In genomic region chr6:3677806-3678205, GRCm38 (mm10) we compare ENCODE assay signal across 31 mouse cellular contexts.
DNase-seq lines count a peak whose midpoint lies in the region; ATAC-seq lines count a peak whose summit lies in the region.
"Had no signal": no experiment of that assay in that cellular context is flagged by ENCODE, and none has a peak within 500 bp of the region (broad histone marks: within the 10 kb centered on the region; RNA-seq: fewer than 3 reads in every experiment).

No protein-coding gene starts in this region.

- no peak for DNase-seq in hindbrain, embryonic 10.5 days (ENCODE audit: low spot score)
- DNase-seq in ES-CJ7 (ENCODE audit: low read depth, low spot score) (peak; percentile 93), R1 (ENCODE audit: low read depth, low spot score) (peak; percentile 94)
- no peak for DNase-seq in left cerebral cortex, adult 8-10 months (ENCODE audit: low spot score in 2 of 2)
- no peak for DNase-seq in kidney, adult 18-20 months
- DNase-seq: adrenal gland, postnatal 25 days; B cell, adult 2 months; cerebellum, adult 8-10 months; cerebellum, postnatal 25 days; gastrocnemius, postnatal 25 days; kidney, adult 8-10 months; lung, embryonic 14.5 days; lung, postnatal 14 days; retina, postnatal 1 day; right cerebral cortex, postnatal 14 days; thymus, postnatal 14 days had no signal

- H3K4me2 ChIP-seq in hindbrain, embryonic 16.5 days (ENCODE audit: low read length), result no peak overlapping the region
- H3K4me2 ChIP-seq in midbrain, embryonic 12.5 days (replicated peaks), result no peak overlapping the region
- H3K4me2 ChIP-seq in midbrain, embryonic 15.5 days, result no peak overlapping the region
- H3K4me2 ChIP-seq: forebrain, embryonic 15.5 days; heart, embryonic 15.5 days; intestine, embryonic 15.5 days; limb, embryonic 12.5 days; liver, embryonic 15.5 days; lung, embryonic 14.5 days; neural tube, embryonic 13.5 days had no signal

- H3K4me1 ChIP-seq in hindbrain, embryonic 10.5 days (replicated peaks), result peaks cover 10% of the 10 kb centered on the region; the same call in 1 of the 2 replicates
- no peaks in the 10 kb centered on the region for H3K4me1 ChIP-seq in hindbrain, embryonic 16.5 days (ENCODE audit: control insufficient read depth, insufficient read depth, low read depth, low read length)
- 0 out of 2 replicates have a peak, but pooled peaks cover 4% of the 10 kb centered on the region for H3K4me1 ChIP-seq in midbrain, embryonic 12.5 days
- no peaks in the 10 kb centered on the region for H3K4me1 ChIP-seq in midbrain, embryonic 15.5 days
- H3K4me1 ChIP-seq: forebrain, embryonic 15.5 days; heart, embryonic 10.5 days; heart, embryonic 15.5 days; intestine, embryonic 15.5 days; limb, embryonic 12.5 days; liver, embryonic 15.5 days; neural tube, embryonic 13.5 days had no signal

- no peak overlapping the region for H3K4me3 ChIP-seq in hindbrain, embryonic 10.5 days
- H3K4me3 ChIP-seq in hindbrain, embryonic 16.5 days (ENCODE audit: low read length), result no peak overlapping the region
- no peak overlapping the region for H3K4me3 ChIP-seq in midbrain, embryonic 12.5 days
- H3K4me3 ChIP-seq in midbrain, embryonic 15.5 days, result no peak overlapping the region
- H3K4me3 ChIP-seq: erythroblast, embryonic 14.5 days; forebrain, embryonic 15.5 days; heart, embryonic 10.5 days; heart, embryonic 15.5 days; intestine, embryonic 15.5 days; limb, embryonic 12.5 days; liver, embryonic 15.5 days; myocyte; neural tube, embryonic 13.5 days had no signal

- no peak for ATAC-seq in hindbrain, embryonic 16.5 days
- ATAC-seq in midbrain, embryonic 12.5 days (ENCODE audit: low FRiP score, low read depth), result peak; percentile 76; the same call in 1 of the 2 replicates
- no peak for ATAC-seq in midbrain, embryonic 15.5 days (replicated peaks)
- ATAC-seq: forebrain, embryonic 15.5 days; hindbrain, postnatal 0 days; intestine, embryonic 15.5 days; Patski had no signal

- 50% methylated on average over 2 of the region's 2 CpGs for WGBS in hindbrain, embryonic 10.5 days
- WGBS in hindbrain, embryonic 16.5 days, result 18% methylated on average over 2 of the region's 2 CpGs
- 15% methylated on average over 2 of the region's 2 CpGs for WGBS in midbrain, embryonic 12.5 days
- 16% methylated on average over 2 of the region's 2 CpGs for WGBS in midbrain, embryonic 15.5 days

- H3K36me3 ChIP-seq in hindbrain, embryonic 10.5 days, result no peaks in the 10 kb centered on the region
- H3K36me3 ChIP-seq in hindbrain, embryonic 16.5 days (ENCODE audit: control insufficient read depth, insufficient read depth, low read length), result no peaks in the 10 kb centered on the region
- H3K36me3 ChIP-seq in midbrain, embryonic 12.5 days, result no peaks in the 10 kb centered on the region
- no peaks in the 10 kb centered on the region for H3K36me3 ChIP-seq in midbrain, embryonic 15.5 days (replicated peaks)
- H3K36me3 ChIP-seq: forebrain, embryonic 15.5 days; heart, embryonic 10.5 days; heart, embryonic 15.5 days; intestine, embryonic 15.5 days; limb, embryonic 12.5 days; liver, embryonic 15.5 days; neural tube, embryonic 13.5 days had no signal

- no peaks in the 10 kb centered on the region for H3K27me3 ChIP-seq in hindbrain, embryonic 10.5 days (ENCODE audit: insufficient read depth, poor library complexity, severe bottlenecking)
- H3K27me3 ChIP-seq in hindbrain, embryonic 16.5 days (replicated peaks; ENCODE audit: control insufficient read depth, insufficient read depth, low read length), result no peaks in the 10 kb centered on the region
- H3K27me3 ChIP-seq in midbrain, embryonic 12.5 days, result no peaks in the 10 kb centered on the region
- H3K27me3 ChIP-seq in midbrain, embryonic 15.5 days (replicated peaks), result no peaks in the 10 kb centered on the region
- H3K27me3 ChIP-seq: forebrain, embryonic 15.5 days; heart, embryonic 15.5 days; intestine, embryonic 15.5 days; limb, embryonic 12.5 days; liver, embryonic 15.5 days; neural tube, embryonic 13.5 days had no signal

- no peaks in the 10 kb centered on the region for H3K9me3 ChIP-seq in hindbrain, embryonic 10.5 days
- no peaks in the 10 kb centered on the region for H3K9me3 ChIP-seq in hindbrain, embryonic 16.5 days (ENCODE audit: control insufficient read depth, low read length)
- H3K9me3 ChIP-seq in midbrain, embryonic 12.5 days, result no peaks in the 10 kb centered on the region
- no peaks in the 10 kb centered on the region for H3K9me3 ChIP-seq in midbrain, embryonic 15.5 days
- H3K9me3 ChIP-seq: forebrain, embryonic 15.5 days; heart, embryonic 10.5 days; heart, embryonic 15.5 days; intestine, embryonic 15.5 days; limb, embryonic 12.5 days; liver, embryonic 15.5 days; neural tube, embryonic 13.5 days had no signal

- H3K9ac ChIP-seq in hindbrain, embryonic 16.5 days (ENCODE audit: low read depth, low read length), result no peak overlapping the region
- no peak overlapping the region for H3K9ac ChIP-seq in midbrain, embryonic 12.5 days (replicated peaks)
- H3K9ac ChIP-seq in midbrain, embryonic 15.5 days, result no peak overlapping the region
- H3K9ac ChIP-seq: forebrain, embryonic 15.5 days; heart, embryonic 15.5 days; intestine, embryonic 15.5 days; limb, embryonic 12.5 days; liver, embryonic 15.5 days; lung, embryonic 14.5 days; neural tube, embryonic 13.5 days had no signal

- peak overlapping the region; percentile 53 for H3K27ac ChIP-seq in hindbrain, embryonic 10.5 days
- H3K27ac ChIP-seq in hindbrain, embryonic 16.5 days (ENCODE audit: low read depth, low read length), result no peak overlapping the region
- peak overlapping the region; percentile 56 for H3K27ac ChIP-seq in midbrain, embryonic 12.5 days (replicated peaks)
- no peak overlapping the region for H3K27ac ChIP-seq in midbrain, embryonic 15.5 days
- H3K27ac ChIP-seq: forebrain, embryonic 15.5 days; heart, embryonic 10.5 days; heart, embryonic 15.5 days; hindbrain, postnatal 0 days; intestine, embryonic 15.5 days; kidney, postnatal 0 days; limb, embryonic 12.5 days; liver, embryonic 15.5 days; neural tube, embryonic 13.5 days had no signal

Comparison
In these comparisons a context has a peak if more than half of its experiments do, and no peak if none do; other contexts are left out.
1. H3K27ac ChIP-seq: peak in hindbrain, embryonic 10.5 days (single experiment) and midbrain, embryonic 12.5 days (single experiment); none in hindbrain, embryonic 16.5 days (single experiment) and midbrain, embryonic 15.5 days (single experiment).
2. DNase-seq: peak in ES-CJ7 (single experiment) and R1 (single experiment); none in hindbrain, embryonic 10.5 days (single experiment), left cerebral cortex, adult 8-10 months (0 of 2) and kidney, adult 18-20 months (single experiment).